8 mouse cellular contexts compared by ENCODE assay signal in the genomic region with DNA sequence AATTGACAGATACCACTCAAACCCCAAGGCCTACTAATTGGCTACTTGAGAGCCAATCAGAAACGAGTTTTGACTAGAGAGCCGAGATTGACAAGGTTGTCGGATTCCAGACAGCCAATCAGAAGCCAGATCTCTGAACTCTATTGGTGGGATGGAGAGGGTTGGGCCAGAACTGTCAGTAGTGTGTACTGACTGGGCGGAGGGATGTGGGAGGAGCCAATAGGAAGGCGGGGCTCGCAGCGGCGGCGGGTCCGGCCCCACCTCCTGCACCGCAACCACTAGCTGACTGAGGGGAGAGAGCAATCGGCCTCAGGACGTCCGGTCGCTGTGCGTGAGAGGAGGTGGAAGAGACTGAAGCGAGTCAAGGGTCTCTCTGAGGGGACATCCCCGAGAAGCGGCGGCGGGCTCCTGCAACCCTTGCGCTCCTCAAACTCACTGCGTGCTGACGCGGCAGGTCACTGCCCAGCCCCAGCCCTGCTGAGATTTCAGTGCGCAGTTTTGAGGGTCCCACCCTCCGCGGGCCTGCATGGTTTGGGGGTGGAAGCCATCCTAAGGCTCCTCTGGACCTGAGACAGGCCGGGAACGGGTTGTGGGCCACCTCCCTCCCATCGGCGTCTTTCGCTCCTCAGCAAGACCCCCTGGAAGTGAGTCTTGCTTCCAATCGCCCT. TPM values are rescaled to one million over a fixed set of nuclear protein-coding genes. Genes with fewer than 3 reads are reported as not detected.
A peak's percentile ranks its signal among the peaks of the same experiment; 100 is the strongest.
DNase-seq lines count a peak whose midpoint lies in the region; ATAC-seq and TF ChIP-seq lines count a peak whose summit lies in the region.

Gene Hykk, plus strand, starts transcription at position 274 of the 668 bp plus-strand sequence.

- peak; percentile 100 for ATAC-seq in forebrain, postnatal 0 days
- peak; percentile 99 for ATAC-seq in neural tube, embryonic 14.5 days (ENCODE audit: low read depth)

- peak within 1 kb of the TSS; percentile 73 for H3K9ac ChIP-seq in ES-E14 (ENCODE audit: insufficient read depth, low read depth, low read length, poor library complexity, severe bottlenecking)
- peak within 1 kb of the TSS; percentile 58 for H3K9ac ChIP-seq in forebrain, postnatal 0 days
- peak within 1 kb of the TSS; percentile 57 for H3K9ac ChIP-seq in neural tube, embryonic 14.5 days (replicated peaks; ENCODE audit: low read depth, low read length)

- H3K4me1 ChIP-seq in ES-E14 (ENCODE audit: control insufficient read depth in 2 of 2, insufficient read depth in 2 of 2, low read length in 2 of 2, poor library complexity in 1 of 2) = peaks cover 0 to 5% of the 10 kb centered on the region in 2 experiments; a peak in 1 of 4 replicates
- H3K4me1 ChIP-seq in forebrain, postnatal 0 days (ENCODE audit: insufficient read depth) = no peaks in the 10 kb centered on the region
- no peaks in the 10 kb centered on the region; the same call in 1 of the 2 replicates for H3K4me1 ChIP-seq in neural tube, embryonic 14.5 days (ENCODE audit: control insufficient read depth, insufficient read depth, low read length)
- peaks cover 5% of the 10 kb centered on the region for H3K4me1 ChIP-seq in testis, adult 2 months (ENCODE audit: control insufficient read depth, insufficient read depth, low read length)

- WGBS in forebrain, postnatal 0 days = under 1% methylated on average over 31 of the region's 34 CpGs
- WGBS in neural tube, embryonic 14.5 days = under 1% methylated on average over 33 of the region's 34 CpGs

- H3K4me2 ChIP-seq in forebrain, postnatal 0 days (ENCODE audit: low read depth) = peak within 1 kb of the TSS; percentile 77
- peak within 1 kb of the TSS; percentile 80 for H3K4me2 ChIP-seq in neural tube, embryonic 14.5 days (ENCODE audit: low read depth, low read length)

- intact Hi-C loops in heart, postnatal 36 days (cut with DNase I) = loop anchor here (2.0 to 5.0 kb wide), 2 partner anchors 34 to 190 kb away; partner anchors contain the start of genes AY074887 and Psma4

- in situ Hi-C loops in ES-E14 (cut with MboI; ENCODE audit: low sequenced_read_pairs in 2 of 2, unreplicated experiment in 2 of 2) = no loop called here

- H3K36me3 ChIP-seq in ES-E14 (ENCODE audit: control insufficient read depth, insufficient read depth, low read length, poor library complexity, severe bottlenecking) = no peaks in the 10 kb centered on the region
- H3K36me3 ChIP-seq in forebrain, postnatal 0 days (ENCODE audit: insufficient read depth) = no peaks in the 10 kb centered on the region
- H3K36me3 ChIP-seq in neural tube, embryonic 14.5 days (ENCODE audit: control insufficient read depth, insufficient read depth, low read length) = no peaks in the 10 kb centered on the region
- H3K36me3 ChIP-seq in testis, adult 2 months (ENCODE audit: control insufficient read depth, insufficient read depth, low read length) = no peaks in the 10 kb centered on the region

- no peak within 1 kb of the TSS for H3K27ac ChIP-seq in ES-E14 (ENCODE audit: insufficient read depth, low read depth, low read length, poor library complexity, severe bottlenecking)
- H3K27ac ChIP-seq in forebrain, postnatal 0 days (ENCODE audit: low read depth, low read length) = no peak within 1 kb of the TSS
- H3K27ac ChIP-seq in neural tube, embryonic 14.5 days (ENCODE audit: low read depth, low read length) = no peak within 1 kb of the TSS
- H3K27ac ChIP-seq in testis, adult 2 months (ENCODE audit: control insufficient read depth, insufficient read depth, low read depth, low read length) = 0 out of 2 replicates have a peak within 1 kb of the TSS, but pooled peaks have one; percentile 9

- TF ChIP-seq POLR2A in testis, adult 2 months (IDR thresholded peaks at IDR 0.05; ENCODE audit: control insufficient read depth, low read depth, low read length) = peak; percentile 29; the same call in 1 of the 2 replicates

- TF ChIP-seq CTCF in forebrain, postnatal 0 days (IDR thresholded peaks at IDR 0.05; ENCODE audit: low read depth) = no peak
- TF ChIP-seq CTCF in testis, adult 2 months (IDR thresholded peaks at IDR 0.05; ENCODE audit: control insufficient read depth, insufficient read depth, insufficient replicate concordance, low read depth, low read length) = no peak

- peak; percentile 96 for DNase-seq in ES-E14 (ENCODE audit: low read depth, low spot score)
- DNase-seq in cerebellum, adult 8-10 months = peak; percentile 88
- DNase-seq in forebrain, postnatal 0 days = peak; percentile 94
- DNase-seq in heart, postnatal 36 days = peak; percentile 81 to 85
- peak; percentile 89 to 93 for DNase-seq in layer of hippocampus, adult 18-20 months (ENCODE audit: low spot score in 2 of 2)
- DNase-seq in lung, adult 18-20 months = peak; percentile 90 to 93

- no peaks in the 10 kb centered on the region for H3K9me3 ChIP-seq in ES-E14 (ENCODE audit: control insufficient read depth, insufficient read depth, low read depth, low read length)
- H3K9me3 ChIP-seq in forebrain, postnatal 0 days (ENCODE audit: low read length) = no peaks in the 10 kb centered on the region
- no peaks in the 10 kb centered on the region for H3K9me3 ChIP-seq in neural tube, embryonic 14.5 days (ENCODE audit: control insufficient read depth, low read length)

- H3K4me3 ChIP-seq in ES-E14 (ENCODE audit: insufficient read depth in 1 of 2, low read depth in 1 of 2, low read length in 2 of 2, poor library complexity in 1 of 2, severe bottlenecking in 1 of 2) = peak within 1 kb of the TSS; percentile 73 to 83
- peak within 1 kb of the TSS; percentile 50 for H3K4me3 ChIP-seq in forebrain, postnatal 0 days (ENCODE audit: low read depth, low read length)
- H3K4me3 ChIP-seq in neural tube, embryonic 14.5 days (ENCODE audit: low read depth, low read length) = peak within 1 kb of the TSS; percentile 69
- peak within 1 kb of the TSS; percentile 90 for H3K4me3 ChIP-seq in testis, adult 2 months (ENCODE audit: control insufficient read depth, low read depth, low read length)

- no peaks in the 10 kb centered on the region for H3K27me3 ChIP-seq in forebrain, postnatal 0 days (ENCODE audit: insufficient read depth, low read length)
- no peaks in the 10 kb centered on the region for H3K27me3 ChIP-seq in neural tube, embryonic 14.5 days (ENCODE audit: control insufficient read depth, insufficient read depth, low read length)
- H3K27me3 ChIP-seq in testis, adult 2 months (ENCODE audit: control insufficient read depth, insufficient read depth, low read length) = no peaks in the 10 kb centered on the region

TF ChIP-seq in ES-E14, 5 proteins besides CTCF, POLR2A, EP300 and RAD21:
- peak; percentile 17; the same call in 1 of the 2 replicates for TF ChIP-seq MAFK (IDR thresholded peaks at IDR 0.05; ENCODE audit: insufficient read depth, low read depth, low read length)
- peak; percentile 87 for TF ChIP-seq CHD2 (IDR thresholded peaks at IDR 0.05; ENCODE audit: low read depth, low read length)
- no peak for TF ChIP-seq ZNF384 (IDR thresholded peaks at IDR 0.05; ENCODE audit: low read depth, low read length)
- TF ChIP-seq ZC3H11A (IDR thresholded peaks at IDR 0.05; ENCODE audit: borderline replicate concordance, low read depth, low read length) = no peak
- TF ChIP-seq HCFC1 (IDR thresholded peaks at IDR 0.05; ENCODE audit: borderline replicate concordance, insufficient read depth, low read length) = no peak

RNA-seq across cellular contexts. Expression of gene Hykk, which starts in this region (rescaled TPM):
- total RNA-seq in ES-E14 (2012; rRNA removed) = 1.8 and 1.9 TPM in 2 replicates
- total RNA-seq in forebrain, postnatal 0 days (2014; rRNA removed) = 0.92 and 1.3 TPM in 2 replicates
- 0.54 and 1.2 TPM in 2 replicates for polyA plus RNA-seq in forebrain, postnatal 0 days (2015; fragmentation: Nextera tagmentation; extraction: Ambion mirVana)
- under 1 TPM; 0.94 to 0.98 TPM for total RNA-seq in heart, postnatal 36 days (2021)
- total RNA-seq in layer of hippocampus, adult 18-20 months (2021) = 1 to 10 TPM; 2.7 to 2.8 TPM
- 2.3 and 2.8 TPM in 2 replicates for polyA plus RNA-seq in neural tube, embryonic 14.5 days (2014; fragmentation: Nextera tagmentation; extraction: Ambion mirVana)
- 0.16 and 0.36 TPM in 2 replicates for polyA plus RNA-seq in testis, adult 2 months (2012; rRNA removed)

Comparison
In these comparisons a context has a peak if more than half of its experiments do, and no peak if none do; other contexts are left out.
1. Peak in DNase-seq in heart, postnatal 36 days; RNA of the gene not detected or under 1 TPM.